Mouse (Mus musculus) megakaryocyte, embryonic 14.5 days (primary cell): ENCODE data around the gene Ackr1.

Source experiments
- FLI1 ChIP-seq: IDR thresholded peaks from 2 replicates; pipeline ENCODE4 v1.6.1; 2012; ENCODE audit warnings: low read length, inconsistent platforms, mixed read lengths
- GATA1 ChIP-seq: IDR thresholded peaks from 3 replicates; pipeline ENCODE4 v1.6.1; 2012; ENCODE audit warnings: mixed read lengths, low read length, inconsistent platforms, borderline replicate concordance

DNA sequence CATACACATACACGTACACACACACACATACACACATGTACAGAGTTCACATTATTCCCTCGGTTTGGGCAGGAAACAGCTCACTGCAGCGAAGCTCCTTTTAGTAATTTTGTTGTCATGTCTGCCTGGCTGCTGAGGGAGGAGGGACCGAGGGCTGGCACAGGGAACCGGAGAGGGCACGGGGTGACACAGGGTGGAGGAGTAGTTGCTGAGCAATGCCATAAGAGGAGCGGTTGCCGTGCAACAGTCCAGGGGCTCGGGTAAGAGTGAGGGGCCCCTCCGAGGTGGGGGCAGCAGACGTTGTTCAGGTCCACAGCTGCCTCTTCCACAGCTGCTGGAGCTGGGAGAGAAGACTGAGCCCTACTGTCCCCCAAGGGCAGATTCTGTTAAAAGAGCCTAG lies 2.4 kb upstream of the Ackr1 start:
- no peak for TF ChIP-seq GATA1
- TF ChIP-seq FLI1: no peak
